Mouse (Mus musculus) hindbrain, embryonic 14.5 days (tissue): ENCODE data around the gene Syncrip. TPM values are rescaled to one million over a fixed set of nuclear protein-coding genes. Genes with fewer than 3 reads are reported as not detected.
A peak's percentile ranks its signal among the peaks of the same experiment; 100 is the strongest.

Source experiments
- ATAC-seq: fragments of 200-750 bp; cut with Nextera tagmentation; 2 replicates; pipeline ENCODE4 v1.8.0; 2017; ENCODE audit warnings: moderate number of reproducible peaks, mild to moderate bottlenecking, moderate TSS enrichment, moderate library complexity; ENCODE audit not compliant: low FRiP score
- DNase-seq: peaks from one replicate; pipeline ENCODE4 v3.0.0-alpha.2; 2015; ENCODE audit warnings: low spot score
- H3K27ac ChIP-seq: fragments of 300-500 bp; sonication (generic); 2 replicates; pipeline ENCODE4 v1.5.1; 2014; ENCODE audit warnings: mild to moderate bottlenecking, moderate library complexity
- H3K27me3 ChIP-seq: fragments of 300-500 bp; sonication (generic); 2 replicates; pipeline ENCODE4 v1.6.1; 2014; ENCODE audit warnings: mild to moderate bottlenecking, low read length, mixed read lengths; ENCODE audit not compliant: control insufficient read depth, insufficient read depth
- H3K36me3 ChIP-seq: fragments of 300-500 bp; sonication (generic); replicated peaks from 2 replicates; pipeline ENCODE4 v1.6.1; 2014; ENCODE audit not compliant: control insufficient read depth, insufficient read depth
- H3K4me1 ChIP-seq: fragments of 300-500 bp; sonication (generic); replicated peaks from 2 replicates; pipeline ENCODE4 v1.6.1; 2014; ENCODE audit warnings: antibody characterized with exemption, low read length, mixed read lengths; ENCODE audit not compliant: control insufficient read depth, insufficient read depth
- H3K4me2 ChIP-seq: fragments of 300-500 bp; sonication (generic); replicated peaks from 2 replicates; pipeline ENCODE4 v1.6.1; 2014; ENCODE audit warnings: mild to moderate bottlenecking, moderate library complexity
- H3K4me3 ChIP-seq: fragments of 300-500 bp; sonication (generic); replicated peaks from 2 replicates; pipeline ENCODE4 v1.5.1; 2014; ENCODE audit warnings: mild to moderate bottlenecking, low read length
- H3K9ac ChIP-seq: fragments of 300-500 bp; sonication (generic); 2 replicates; pipeline ENCODE4 v1.6.1; 2014
- H3K9me3 ChIP-seq: fragments of 300-500 bp; sonication (generic); 2 replicates; pipeline ENCODE4 v1.6.1; 2016; ENCODE audit warnings: low read length; ENCODE audit not compliant: control insufficient read depth
- WGBS: fragments of 180-500 bp; shearing (Covaris S2); extraction: QIAGEN DNeasy Blood & Tissue Kit; methylation state at CpG from one replicate; pipeline ENCODE4 v1.1.7; 2014; 5-methylcytosine and 5-hydroxymethylcytosine counted together
- polyA plus RNA-seq: library from polyadenylated mRNA; unstranded; fragments of >200 nt; fragmentation: Nextera tagmentation; extraction: Ambion mirVana; gene quantifications from 2 replicates; pipeline ENCODE4 v1.2.1, GENCODE M21; 2014

Syncrip gene
- polyA plus RNA-seq, 1 experiment from 2014 or later: 91.5 TPM

GRCm38 (mm10) chr9:88439991-88440390 lies 42.4 kb downstream of the Syncrip start:
- Histone ChIP-seq H3K4me3 (no peak overlapping the region), H3K9ac (peak overlapping the region; percentile 84; the same call in 1 of the 2 replicates), H3K9me3 (no peaks in the 10 kb centered on the region), H3K4me1 (peaks cover 10% of the 10 kb centered on the region), H3K27ac (no peak overlapping the region), H3K4me2 (peak overlapping the region; percentile 88), H3K36me3 (peaks cover 7% of the 10 kb centered on the region; the same call in 1 of the 2 replicates), H3K27me3 (no peaks in the 10 kb centered on the region)
- ATAC-seq (no peak), DNase-seq (no peak)
- WGBS: 33% methylated on average over 5 of the region's 5 CpGs

- Histone ChIP-seq H3K4me3 (peak overlapping the region; percentile 86), H3K27me3 (no peaks in the 10 kb centered on the region), H3K27ac (peak overlapping the region; percentile 92), H3K36me3 (peaks cover 1% of the 10 kb centered on the region; the same call in 1 of the 2 replicates), H3K9ac (peak overlapping the region; percentile 84), H3K4me1 (peaks cover 10% of the 10 kb centered on the region), H3K4me2 (peak overlapping the region; percentile 88), H3K9me3 (no peaks in the 10 kb centered on the region)
- no peak; the same call in none of the 2 replicates for ATAC-seq
- DNase-seq: peak; percentile 56
- under 1% methylated on average over 17 of the region's 17 CpGs for WGBS
These were observed 43.2 kb downstream of the Syncrip start for GRCm38 (mm10) chr9:88439238-88439600.

GRCm38 (mm10) chr9:88438555-88439237 lies 43.7 kb downstream of the Syncrip start, which contains the start of gene Snx14:
Gene Snx14, minus strand, starts transcription at chr9:88438958.
- Histone ChIP-seq H3K27ac (peak within 1 kb of the TSS; percentile 92), H3K4me1 (peaks cover 10% of the 10 kb centered on the region), H3K9ac (peak within 1 kb of the TSS; percentile 84), H3K27me3 (no peaks in the 10 kb centered on the region), H3K9me3 (no peaks in the 10 kb centered on the region), H3K4me3 (peak within 1 kb of the TSS; percentile 86), H3K4me2 (peak within 1 kb of the TSS; percentile 88), H3K36me3 (no peaks in the 10 kb centered on the region)
- peak; percentile 94 for DNase-seq
- WGBS: under 1% methylated on average over 62 of the region's 62 CpGs
- peak; percentile 98 for ATAC-seq

GRCm38 (mm10) chr9:88438237-88438554 lies 44.2 kb downstream of the Syncrip start:
- WGBS: 2% methylated on average over 15 of the region's 15 CpGs
- no peaks in the 10 kb centered on the region for H3K36me3 ChIP-seq
- peak overlapping the region; percentile 86 for H3K4me3 ChIP-seq
- H3K27me3 ChIP-seq: no peaks in the 10 kb centered on the region
- peak overlapping the region; percentile 84 for H3K9ac ChIP-seq
- H3K4me1 ChIP-seq: peaks cover 10% of the 10 kb centered on the region
- peak overlapping the region; percentile 88 for H3K4me2 ChIP-seq
- DNase-seq (no peak), ATAC-seq (peak; percentile 4; the same call in 1 of the 2 replicates)
- H3K9me3 ChIP-seq: no peaks in the 10 kb centered on the region
- H3K27ac ChIP-seq: peak overlapping the region; percentile 92

GRCm38 (mm10) chr9:88437342-88438236 lies 44.8 kb downstream of the Syncrip start:
- no peaks in the 10 kb centered on the region for H3K27me3 ChIP-seq
- no peak for DNase-seq
- ATAC-seq: no peak
- H3K27ac ChIP-seq: peak overlapping the region; percentile 92; the same call in 1 of the 2 replicates
- peak overlapping the region; percentile 86 for H3K4me3 ChIP-seq
- H3K36me3 ChIP-seq: no peaks in the 10 kb centered on the region
- peaks cover 10% of the 10 kb centered on the region for H3K4me1 ChIP-seq
- H3K9ac ChIP-seq: peak overlapping the region; percentile 84
- H3K4me2 ChIP-seq: peak overlapping the region; percentile 88
- 57% methylated on average over 10 of the region's 10 CpGs for WGBS
- H3K9me3 ChIP-seq: no peaks in the 10 kb centered on the region

- DNase-seq (no peak), ATAC-seq (no peak)
- Histone ChIP-seq H3K27ac (no peak overlapping the region), H3K4me1 (no peaks in the 10 kb centered on the region), H3K27me3 (no peaks in the 10 kb centered on the region), H3K4me2 (no peak overlapping the region), H3K9ac (no peak overlapping the region), H3K36me3 (peaks cover 24% of the 10 kb centered on the region), H3K9me3 (no peaks in the 10 kb centered on the region), H3K4me3 (no peak overlapping the region)
- WGBS: 84% methylated on average over 2 of the region's 2 CpGs
These were observed 58.0 kb downstream of the Syncrip start for GRCm38 (mm10) chr9:88424356-88424755.

GRCm38 (mm10) chr9:88422428-88422827 lies 59.9 kb downstream of the Syncrip start:
- Histone ChIP-seq H3K4me1 (no peaks in the 10 kb centered on the region), H3K36me3 (peaks cover 32% of the 10 kb centered on the region), H3K9ac (no peak overlapping the region), H3K27me3 (no peaks in the 10 kb centered on the region), H3K27ac (no peak overlapping the region), H3K4me3 (no peak overlapping the region), H3K4me2 (no peak overlapping the region), H3K9me3 (no peaks in the 10 kb centered on the region)
- over 99% methylated on average over 4 of the region's 4 CpGs for whole genome bisulfite sequencing
- DNase-seq (no peak), ATAC-seq (no peak)

GRCm38 (mm10) chr9:88416752-88417151 lies 65.6 kb downstream of the Syncrip start:
- H3K27ac ChIP-seq: no peak overlapping the region
- H3K27me3 ChIP-seq: no peaks in the 10 kb centered on the region
- no peak overlapping the region for H3K4me3 ChIP-seq
- no peak for DNase-seq
- H3K4me1 ChIP-seq: no peaks in the 10 kb centered on the region
- no peak overlapping the region for H3K4me2 ChIP-seq
- 78% methylated on average over 1 of the region's 1 CpGs for WGBS
- H3K36me3 ChIP-seq: peaks cover 40% of the 10 kb centered on the region
- ATAC-seq: no peak
- H3K9me3 ChIP-seq: no peaks in the 10 kb centered on the region
- no peak overlapping the region for H3K9ac ChIP-seq

GRCm38 (mm10) chr9:88409978-88410377 lies 72.4 kb downstream of the Syncrip start:
- no peak overlapping the region for H3K4me2 ChIP-seq
- no peaks in the 10 kb centered on the region for H3K9me3 ChIP-seq
- no peaks in the 10 kb centered on the region for H3K27me3 ChIP-seq
- ATAC-seq (no peak), DNase-seq (no peak)
- WGBS: 93% methylated on average over 2 of the region's 2 CpGs
- H3K9ac ChIP-seq: no peak overlapping the region
- H3K27ac ChIP-seq: no peak overlapping the region
- H3K4me3 ChIP-seq: no peak overlapping the region
- no peaks in the 10 kb centered on the region for H3K4me1 ChIP-seq
- peaks cover 10% of the 10 kb centered on the region for H3K36me3 ChIP-seq
